Mouse (Mus musculus) testis, adult 2 months (tissue): Measurements from ENCODE around the gene Gpr55.

Experiments
- CTCF ChIP-seq: fragments of 200-500 bp; IDR thresholded peaks from 2 replicates; pipeline ENCODE4 v1.5.1; 2012; ENCODE audit warnings: low read depth, mild to moderate bottlenecking, inconsistent platforms, low read length, moderate library complexity; ENCODE audit not compliant: control insufficient read depth, insufficient read depth, insufficient replicate concordance
- POLR2A ChIP-seq: fragments of 200-500 bp; IDR thresholded peaks from 2 replicates; pipeline ENCODE4 v1.6.1; 2012; ENCODE audit warnings: low read depth, mild to moderate bottlenecking, inconsistent platforms, low read length, moderate library complexity; ENCODE audit not compliant: control insufficient read depth

GRCm38 (mm10) chr1:85933631-85934465 is 27.0 kb downstream of the Gpr55 start:
- no peak for TF ChIP-seq CTCF
- no peak for TF ChIP-seq POLR2A
